Mouse (Mus musculus): ENCODE measurements around the gene Mbd4. TPM values are rescaled to one million over a fixed set of nuclear protein-coding genes. Genes with fewer than 3 reads are reported as not detected.

The Mbd4 gene
- polyA plus RNA-seq, 1 experiment from 2014 or later: 18.2 TPM

DNA sequence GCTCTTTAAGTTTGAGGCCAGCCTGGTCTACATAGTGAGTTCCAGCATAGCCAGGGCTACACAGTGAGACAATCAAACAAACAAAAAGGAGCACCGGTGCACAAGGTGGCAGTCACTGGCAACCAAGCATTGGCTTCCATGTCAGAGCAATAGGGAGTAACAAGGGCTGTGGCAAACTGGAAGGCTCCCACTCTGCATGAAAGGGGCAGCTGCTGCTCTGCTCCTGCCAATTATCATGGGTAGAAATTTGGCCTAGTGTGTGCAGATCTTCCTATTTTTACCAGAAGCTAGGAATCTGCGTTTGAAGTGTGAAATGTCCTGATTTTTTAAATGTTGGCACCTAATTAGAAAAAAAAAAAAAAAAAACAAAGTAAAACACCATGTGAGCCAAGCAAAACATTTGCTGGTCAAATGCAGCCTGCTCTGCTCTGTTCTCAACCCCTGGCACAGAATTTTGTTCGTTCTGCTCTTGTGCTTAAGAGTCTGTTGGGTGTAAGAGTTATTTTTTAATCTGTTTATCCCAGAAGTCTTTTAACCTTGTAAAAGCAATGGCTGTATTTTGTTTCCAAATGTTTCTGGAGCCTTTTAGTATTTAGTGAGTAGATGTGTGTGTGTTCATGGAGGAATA is 2.7 kb upstream of the Mbd4 start:
- Histone ChIP-seq H3K4me1 (peaks cover 19% of the 10 kb centered on the region), H3K9ac (no peak overlapping the region), H3K9me3 (no peaks in the 10 kb centered on the region), H3K4me2 (replicated peaks) (no peak overlapping the region), H3K27ac (no peak overlapping the region), H3K4me3 (no peak overlapping the region), H3K36me3 (no peaks in the 10 kb centered on the region), H3K27me3 (replicated peaks) (no peaks in the 10 kb centered on the region)
- no peak for ATAC-seq (ENCODE audit: low FRiP score, low read depth)
- WGBS: 90% methylated on average over 3 of the region's 3 CpGs

- Histone ChIP-seq H3K36me3 (no peaks in the 10 kb centered on the region; the same call in 1 of the 2 replicates), H3K9ac (no peak overlapping the region), H3K27ac (no peak overlapping the region), H3K4me3 (no peak overlapping the region), H3K4me2 (replicated peaks) (no peak overlapping the region), H3K27me3 (replicated peaks) (no peaks in the 10 kb centered on the region), H3K4me1 (peaks cover 19% of the 10 kb centered on the region), H3K9me3 (no peaks in the 10 kb centered on the region)
- ATAC-seq (ENCODE audit: low FRiP score, low read depth): no peak
- 74% methylated on average over 2 of the region's 2 CpGs for WGBS
Observed at GRCm38 (mm10) chr6:115854432-115854831, 1.3 kb upstream of the Mbd4 start.

DNA sequence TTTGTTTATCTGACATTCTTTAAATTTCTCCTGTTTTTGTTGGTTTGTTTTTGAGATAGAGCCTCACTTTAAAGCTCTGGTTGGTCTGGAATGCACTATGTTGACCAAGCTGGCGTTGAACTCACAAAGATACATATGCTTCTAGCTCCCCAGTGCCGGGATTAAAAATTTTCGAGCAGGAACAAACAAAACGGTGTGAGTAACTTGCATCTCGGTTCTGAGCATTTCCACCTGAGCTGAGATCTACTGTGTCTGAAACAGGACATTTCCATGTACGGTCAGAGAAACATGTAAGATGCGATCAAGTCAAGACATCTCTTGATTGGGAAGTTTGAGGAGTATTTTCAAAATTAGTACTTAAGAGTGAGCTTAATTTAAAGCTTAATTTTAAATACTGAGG is 814 bp upstream of the Mbd4 start:
- Histone ChIP-seq H3K27me3 (replicated peaks) (no peaks in the 10 kb centered on the region), H3K4me2 (replicated peaks) (peak overlapping the region; percentile 71), H3K9ac (peak overlapping the region; percentile 61), H3K27ac (peak overlapping the region; percentile 23; the same call in 1 of the 2 replicates), H3K4me1 (peaks cover 19% of the 10 kb centered on the region), H3K9me3 (no peaks in the 10 kb centered on the region), H3K36me3 (peaks cover 4% of the 10 kb centered on the region), H3K4me3 (peak overlapping the region; percentile 53)
- 49% methylated on average over 7 of the region's 7 CpGs for WGBS
- ATAC-seq (ENCODE audit: low FRiP score, low read depth): no peak

DNA sequence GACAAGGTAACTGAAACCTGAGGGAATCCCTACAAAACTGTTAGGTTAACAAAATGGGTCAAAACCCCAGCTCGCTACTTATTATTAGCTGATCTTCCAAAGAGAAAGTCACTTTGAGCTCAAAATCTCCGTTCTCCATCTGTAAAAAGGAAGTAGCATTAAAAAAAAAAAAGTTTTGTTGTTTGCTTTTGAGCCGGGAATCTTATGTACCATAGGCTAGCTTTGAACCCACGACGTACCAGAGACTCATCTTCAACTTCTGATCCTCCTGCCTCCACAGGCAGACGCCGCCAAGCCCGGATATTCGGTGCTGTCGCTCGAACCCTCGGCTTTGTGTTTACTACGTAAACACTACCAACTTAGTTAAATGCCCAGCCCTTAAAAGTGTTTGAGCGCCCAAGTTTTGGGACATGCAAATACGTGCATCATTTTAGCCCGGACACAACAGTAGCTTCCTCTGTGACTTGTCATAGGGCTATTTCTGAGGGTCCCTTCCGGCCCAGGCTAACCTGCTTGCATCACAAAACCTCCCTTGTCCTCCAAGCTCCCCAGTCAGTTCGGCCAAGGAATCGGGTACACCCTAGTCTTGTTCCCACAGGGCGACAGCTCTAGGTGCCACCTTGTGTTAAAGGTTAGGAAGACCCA is 603 bp downstream of the Mbd4 start:
- Histone ChIP-seq H3K4me3 (peak overlapping the region; percentile 53), H3K4me1 (peaks cover 19% of the 10 kb centered on the region), H3K4me2 (replicated peaks) (peak overlapping the region; percentile 71), H3K27me3 (replicated peaks) (no peaks in the 10 kb centered on the region), H3K9me3 (no peaks in the 10 kb centered on the region), H3K36me3 (peaks cover 14% of the 10 kb centered on the region), H3K9ac (peak overlapping the region; percentile 61), H3K27ac (peak overlapping the region; percentile 51)
- 5% methylated on average over 20 of the region's 20 CpGs for WGBS
- no peak for ATAC-seq (ENCODE audit: low FRiP score, low read depth)

DNA sequence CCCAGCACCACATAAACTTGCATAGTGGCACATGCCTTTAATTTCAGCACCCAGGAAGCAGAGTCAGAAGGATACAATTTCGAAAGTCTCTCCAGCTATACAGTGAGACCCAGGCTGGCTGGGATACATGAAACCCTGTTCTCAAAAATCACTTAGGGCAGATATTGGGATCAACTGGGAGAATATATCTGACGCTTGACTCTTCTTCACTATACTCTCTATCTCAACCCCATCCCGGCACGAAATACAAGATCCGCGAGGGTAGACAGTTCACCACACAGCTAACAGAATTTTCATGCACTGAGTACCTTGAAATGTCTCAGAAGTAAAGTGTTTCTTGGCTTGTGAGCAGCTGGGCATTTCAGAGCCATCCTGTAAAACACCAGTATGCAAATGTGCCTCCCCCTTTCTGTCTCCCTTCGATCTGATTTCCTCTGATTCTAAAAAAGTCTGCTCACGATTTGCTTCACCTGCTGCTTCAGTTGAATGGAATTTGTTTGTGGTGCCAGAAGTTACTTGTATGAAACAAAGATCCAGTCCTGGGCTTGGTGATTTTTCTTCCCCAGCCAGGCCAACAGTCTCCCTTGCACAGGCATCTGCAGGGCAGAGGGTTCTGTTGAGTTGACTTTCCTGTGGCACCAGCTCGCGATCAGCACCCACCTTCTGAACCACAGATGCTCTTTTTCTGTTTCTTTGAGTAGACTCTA is 4.4 kb downstream of the Mbd4 start:
- peaks cover 13% of the 10 kb centered on the region; the same call in 1 of the 2 replicates for H3K4me1 ChIP-seq
- no peaks in the 10 kb centered on the region for H3K9me3 ChIP-seq
- WGBS: 93% methylated on average over 10 of the region's 10 CpGs
- no peak overlapping the region for H3K27ac ChIP-seq
- no peak overlapping the region for H3K4me3 ChIP-seq
- no peak overlapping the region for H3K9ac ChIP-seq
- peaks cover 24% of the 10 kb centered on the region for H3K36me3 ChIP-seq
- H3K4me2 ChIP-seq (replicated peaks): no peak overlapping the region
- H3K27me3 ChIP-seq (replicated peaks): no peaks in the 10 kb centered on the region
- ATAC-seq (ENCODE audit: low FRiP score, low read depth): no peak

DNA sequence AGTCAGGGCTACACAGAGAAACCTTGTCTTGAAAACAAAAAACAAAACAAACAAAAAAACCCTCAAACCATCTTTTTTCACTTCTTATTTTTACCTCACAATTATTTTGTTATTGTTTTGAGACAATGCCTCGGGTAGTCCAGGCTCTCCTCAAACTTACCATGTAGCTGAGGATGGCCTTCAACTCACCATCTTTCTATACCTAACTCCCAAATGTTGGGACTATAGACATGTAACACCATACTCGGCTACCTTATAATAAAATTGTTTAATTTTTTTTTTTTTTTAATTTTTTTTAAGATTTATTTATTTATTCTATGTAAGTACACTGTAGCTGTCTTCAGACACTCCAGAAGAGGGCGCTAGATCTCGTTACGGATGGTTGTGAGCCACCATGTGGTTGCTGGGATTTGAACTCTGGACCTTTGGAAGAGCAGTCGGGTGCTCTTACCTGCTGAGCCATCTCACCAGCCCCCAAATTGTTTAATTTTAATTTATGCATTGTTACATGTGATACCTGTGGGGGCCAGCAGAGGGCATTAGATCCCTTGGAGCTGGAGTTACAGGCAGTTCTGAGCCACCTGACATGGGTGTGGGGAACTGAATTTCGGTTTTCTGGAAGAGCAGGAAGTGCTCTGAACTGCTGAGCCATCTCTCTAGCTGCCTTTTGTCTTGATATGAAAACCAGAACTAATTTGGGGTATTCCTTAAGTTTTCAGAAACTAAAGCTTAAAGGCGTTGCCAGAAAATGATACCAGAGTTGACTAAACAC is 6.3 kb downstream of the Mbd4 start:
- no peak for ATAC-seq (ENCODE audit: low FRiP score, low read depth)
- no peak overlapping the region for H3K4me2 ChIP-seq (replicated peaks)
- H3K4me3 ChIP-seq: no peak overlapping the region
- 0 out of 2 replicates have a peak, but pooled peaks cover 1% of the 10 kb centered on the region for H3K4me1 ChIP-seq
- H3K9me3 ChIP-seq: no peaks in the 10 kb centered on the region
- no peak overlapping the region for H3K9ac ChIP-seq
- no peak overlapping the region for H3K27ac ChIP-seq
- 45% methylated on average over 8 of the region's 8 CpGs for WGBS
- H3K36me3 ChIP-seq: peaks cover 39% of the 10 kb centered on the region
- no peaks in the 10 kb centered on the region for H3K27me3 ChIP-seq (replicated peaks)

DNA sequence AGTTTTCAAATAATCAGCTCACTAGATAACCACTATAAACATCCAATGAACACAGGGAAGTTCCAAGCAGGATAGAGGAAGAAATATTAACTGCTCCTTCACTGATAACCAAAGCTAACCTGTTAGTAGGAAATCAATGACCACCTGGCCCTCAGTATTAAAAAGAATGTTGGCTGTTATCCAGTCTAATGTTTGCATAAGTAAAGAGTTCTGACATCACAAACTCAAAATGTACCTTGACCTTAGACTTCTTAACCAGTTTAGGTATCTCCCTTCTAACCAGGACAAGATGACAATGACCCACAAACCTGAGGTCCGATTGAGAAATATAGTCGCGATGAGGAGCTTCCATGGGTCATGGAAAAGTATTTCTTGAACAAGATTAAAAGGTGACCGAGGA is 8.2 kb downstream of the Mbd4 start:
- Histone ChIP-seq H3K4me2 (replicated peaks) (no peak overlapping the region), H3K27ac (no peak overlapping the region), H3K4me1 (no peaks in the 10 kb centered on the region), H3K4me3 (no peak overlapping the region), H3K36me3 (peaks cover 42% of the 10 kb centered on the region), H3K9ac (no peak overlapping the region), H3K9me3 (no peaks in the 10 kb centered on the region), H3K27me3 (replicated peaks) (no peaks in the 10 kb centered on the region)
- no peak for ATAC-seq (ENCODE audit: low FRiP score, low read depth)
- 95% methylated on average over 4 of the region's 4 CpGs for WGBS

DNA sequence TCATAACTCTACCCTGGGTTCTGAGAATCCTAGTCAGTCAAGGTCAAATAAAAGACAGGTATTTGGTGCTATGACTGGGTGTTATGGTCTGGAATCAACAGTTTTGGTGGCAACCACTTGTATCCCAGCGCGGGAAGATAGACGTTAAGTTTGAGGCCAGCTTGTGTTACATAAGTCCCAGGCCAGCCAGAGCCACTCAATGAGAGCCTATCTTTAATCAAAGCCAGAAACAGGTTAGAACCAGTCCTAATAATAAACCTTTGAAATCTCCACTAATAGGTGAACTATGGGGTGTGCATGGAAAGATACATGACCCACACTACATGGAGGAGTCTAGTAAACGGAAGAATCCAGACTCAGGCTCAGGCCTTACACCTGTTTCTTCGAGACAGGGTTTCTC is 14.4 kb downstream of the Mbd4 start:
- WGBS: 79% methylated on average over 5 of the region's 5 CpGs
- no peaks in the 10 kb centered on the region for H3K27me3 ChIP-seq (replicated peaks)
- ATAC-seq (ENCODE audit: low FRiP score, low read depth): no peak
- no peaks in the 10 kb centered on the region for H3K9me3 ChIP-seq
- H3K4me1 ChIP-seq: peaks cover 6% of the 10 kb centered on the region; the same call in 1 of the 2 replicates
- no peak overlapping the region for H3K4me3 ChIP-seq
- no peak overlapping the region for H3K27ac ChIP-seq
- peak overlapping the region; percentile 73 for H3K4me2 ChIP-seq (replicated peaks)
- H3K9ac ChIP-seq: no peak overlapping the region
- H3K36me3 ChIP-seq: peaks cover 18% of the 10 kb centered on the region

DNA sequence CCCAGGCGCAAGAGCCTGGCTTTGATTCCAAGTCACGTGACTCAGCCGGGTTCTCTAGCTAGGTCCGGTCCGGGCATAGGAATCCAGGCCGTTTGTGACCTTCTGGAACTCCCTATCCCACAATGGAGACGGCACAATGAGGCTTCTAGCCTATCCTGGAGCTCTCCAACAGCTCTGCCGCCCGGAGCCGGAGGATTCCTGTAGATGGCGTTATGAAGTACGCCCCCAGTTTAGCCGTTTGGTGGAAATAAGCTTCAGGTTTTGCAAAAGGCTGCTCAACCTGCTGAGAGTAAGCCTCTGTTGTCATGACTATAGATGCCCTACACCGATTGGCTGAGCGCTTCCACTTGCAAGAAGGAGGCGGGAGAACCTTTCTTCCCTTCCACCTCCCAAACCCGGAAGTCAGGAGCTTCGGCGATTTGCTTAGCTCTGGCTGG is 15.0 kb downstream of the Mbd4 start, which contains the start of gene Efcab12:
Efcab12 (minus strand) TSS at position 252 of the 437 bp plus-strand sequence.
- Histone ChIP-seq H3K4me1 (peaks cover 6% of the 10 kb centered on the region; the same call in 1 of the 2 replicates), H3K27ac (no peak within 1 kb of the TSS), H3K4me3 (peak within 1 kb of the TSS; percentile 37), H3K36me3 (peaks cover 13% of the 10 kb centered on the region), H3K9ac (peak within 1 kb of the TSS; percentile 38), H3K27me3 (replicated peaks) (no peaks in the 10 kb centered on the region), H3K4me2 (replicated peaks) (peak within 1 kb of the TSS; percentile 73), H3K9me3 (no peaks in the 10 kb centered on the region)
- 2% methylated on average over 19 of the region's 19 CpGs for WGBS
- peak; percentile 91 for ATAC-seq (ENCODE audit: low FRiP score, low read depth)

GRCm38 (mm10) chr6:115833861-115834260 is 19.3 kb downstream of the Mbd4 start:
- H3K4me1 ChIP-seq: peaks cover 6% of the 10 kb centered on the region; the same call in 1 of the 2 replicates
- no peak for ATAC-seq (ENCODE audit: low FRiP score, low read depth)
- no peak overlapping the region for H3K9ac ChIP-seq
- H3K9me3 ChIP-seq: no peaks in the 10 kb centered on the region
- no peaks in the 10 kb centered on the region for H3K27me3 ChIP-seq (replicated peaks)
- no peak overlapping the region for H3K27ac ChIP-seq
- H3K4me2 ChIP-seq (replicated peaks): no peak overlapping the region
- no peaks in the 10 kb centered on the region for H3K36me3 ChIP-seq
- H3K4me3 ChIP-seq: no peak overlapping the region

- Histone ChIP-seq H3K9ac (no peak overlapping the region), H3K36me3 (no peaks in the 10 kb centered on the region), H3K4me3 (no peak overlapping the region), H3K27ac (no peak overlapping the region), H3K9me3 (no peaks in the 10 kb centered on the region), H3K27me3 (replicated peaks) (no peaks in the 10 kb centered on the region), H3K4me1 (no peaks in the 10 kb centered on the region), H3K4me2 (replicated peaks) (no peak overlapping the region)
- no peak for ATAC-seq (ENCODE audit: low FRiP score, low read depth)
- WGBS: 93% methylated on average over 2 of the region's 2 CpGs
Observed at GRCm38 (mm10) chr6:115832152-115832850, 20.9 kb downstream of the Mbd4 start.

Data from neural tube, embryonic 12.5 days (tissue).